Mouse (Mus musculus) hindbrain, postnatal 0 days (tissue): ENCODE results near the gene Spg7. TPM values are rescaled to one million over a fixed set of nuclear protein-coding genes. Genes with fewer than 3 reads are reported as not detected.

ENCODE experiments used
- ATAC-seq: fragments of 200-750 bp; cut with Nextera tagmentation; 2 replicates; pipeline ENCODE4 v1.8.0; 2017; ENCODE audit warnings: mild to moderate bottlenecking, moderate TSS enrichment, moderate library complexity
- DNase-seq: peaks from one replicate; pipeline ENCODE4 v3.0.0-alpha.2; 2015; ENCODE audit warnings: low spot score
- H3K27ac ChIP-seq: fragments of 300-500 bp; sonication (generic); 2 replicates; pipeline ENCODE4 v1.5.1; 2014; ENCODE audit warnings: mild to moderate bottlenecking
- H3K27me3 ChIP-seq: fragments of 300-500 bp; sonication (generic); 2 replicates; pipeline ENCODE4 v1.6.1; 2014; ENCODE audit warnings: low read length, mixed read lengths; ENCODE audit not compliant: insufficient read depth
- H3K36me3 ChIP-seq: fragments of 300-500 bp; sonication (generic); 2 replicates; pipeline ENCODE4 v1.6.1; 2014; ENCODE audit warnings: low read length, mixed read lengths; ENCODE audit not compliant: insufficient read depth
- H3K4me1 ChIP-seq: fragments of 300-500 bp; sonication (generic); 2 replicates; pipeline ENCODE4 v1.6.1; 2014; ENCODE audit warnings: antibody characterized with exemption, low read length, mixed read lengths; ENCODE audit not compliant: insufficient read depth
- H3K4me2 ChIP-seq: fragments of 300-500 bp; sonication (generic); 2 replicates; pipeline ENCODE4 v1.6.1; 2014; ENCODE audit warnings: low read depth, mild to moderate bottlenecking, low read length, moderate library complexity, mixed read lengths
- H3K4me3 ChIP-seq: fragments of 300-500 bp; sonication (generic); 2 replicates; pipeline ENCODE4 v1.5.1; 2014; ENCODE audit warnings: low read length
- H3K9ac ChIP-seq: fragments of 300-500 bp; sonication (generic); replicated peaks from 2 replicates; pipeline ENCODE4 v1.6.1; 2014; ENCODE audit warnings: mild to moderate bottlenecking, low read length, moderate library complexity, mixed read lengths
- H3K9me3 ChIP-seq: fragments of 300-500 bp; sonication (generic); 2 replicates; pipeline ENCODE4 v1.6.1; 2016; ENCODE audit warnings: low read length, mixed read lengths
- CTCF ChIP-seq: IDR thresholded peaks from 2 replicates; pipeline ENCODE4 v1.5.1; 2016; ENCODE audit warnings: antibody characterized with exemption, control low read depth, low read depth
- WGBS: fragments of 180-500 bp; shearing (Covaris S2); extraction: QIAGEN DNeasy Blood & Tissue Kit; methylation state at CpG from one replicate; pipeline ENCODE4 v1.1.7; 2014; 5-methylcytosine and 5-hydroxymethylcytosine counted together
- polyA plus RNA-seq: library from polyadenylated mRNA; unstranded; fragments of >200 nt; fragmentation: Nextera tagmentation; extraction: Ambion mirVana; gene quantifications from 2 replicates; pipeline ENCODE4 v1.2.1, GENCODE M21; 2015
- total RNA-seq: library from RNA; depleted of rRNA; stranded (reverse); fragments of >200 nt; gene quantifications from 2 replicates; pipeline ENCODE4 v1.2.3, GENCODE M21; 2014

Gene Spg7
- total and polyA plus RNA-seq, 2 experiments from 2014 or later, result 45.1 to 51.6 TPM

DNA sequence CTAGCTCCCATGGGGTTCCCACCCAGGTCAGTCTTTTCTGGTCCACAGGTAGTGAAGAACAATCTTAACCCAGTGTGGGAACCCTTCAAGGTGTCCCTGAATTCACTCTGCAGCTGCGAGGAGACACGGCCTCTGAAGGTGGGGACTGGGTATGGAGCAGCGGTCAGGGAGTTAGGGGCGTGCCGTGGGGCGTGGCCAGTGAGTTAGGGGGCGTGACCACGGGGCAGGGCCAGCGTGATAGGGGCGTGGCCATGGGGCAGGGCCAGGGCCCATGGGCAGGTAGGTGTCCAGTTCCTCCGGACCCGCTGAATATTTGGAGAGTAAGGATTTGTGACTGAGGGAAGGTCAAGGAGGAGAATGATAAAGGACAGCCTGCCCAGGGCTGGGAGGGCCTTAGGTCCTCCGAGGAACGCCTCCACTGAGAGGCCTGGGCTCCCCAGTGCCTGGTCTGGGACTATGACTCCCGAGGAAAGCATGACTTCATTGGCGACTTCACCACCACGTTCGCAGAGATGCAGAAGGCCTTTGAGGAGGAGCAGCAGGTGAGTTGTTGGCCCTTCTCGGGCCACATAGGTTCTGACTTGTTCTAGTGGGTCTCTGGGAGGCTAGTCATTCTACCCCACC is 63.6 kb downstream of the Spg7 start:
- no peaks in the 10 kb centered on the region; the same call in 1 of the 2 replicates for H3K27me3 ChIP-seq
- TF ChIP-seq CTCF, result no peak
- H3K4me1 ChIP-seq, result no peaks in the 10 kb centered on the region
- H3K9ac ChIP-seq, result no peak overlapping the region
- DNase-seq (no peak), ATAC-seq (no peak)
- H3K4me2 ChIP-seq, result no peak overlapping the region
- no peak overlapping the region for H3K27ac ChIP-seq
- WGBS, result 9% methylated on average over 19 of the region's 19 CpGs
- H3K4me3 ChIP-seq, result no peak overlapping the region
- no peaks in the 10 kb centered on the region for H3K9me3 ChIP-seq
- no peaks in the 10 kb centered on the region for H3K36me3 ChIP-seq

- WGBS, result 74% methylated on average over 9 of the region's 9 CpGs
Measured at GRCm38 (mm10) chr8:123131041-123131440, 68.3 kb downstream of the Spg7 start.

GRCm38 (mm10) chr8:123132953-123133352 is 70.2 kb downstream of the Spg7 start:
- 97% methylated on average over 2 of the region's 2 CpGs for WGBS
- Histone ChIP-seq H3K4me1 (peaks cover 21% of the 10 kb centered on the region; the same call in 1 of the 2 replicates), H3K4me3 (no peak overlapping the region), H3K9ac (no peak overlapping the region), H3K9me3 (no peaks in the 10 kb centered on the region), H3K36me3 (no peaks in the 10 kb centered on the region), H3K27ac (no peak overlapping the region), H3K4me2 (no peak overlapping the region), H3K27me3 (no peaks in the 10 kb centered on the region)
- DNase-seq (no peak), ATAC-seq (no peak)
- peak; percentile 24 for TF ChIP-seq CTCF

More at GRCm38 (mm10) chr8:123131041-123131440, 68.3 kb downstream of the Spg7 start:
- Histone ChIP-seq H3K27me3 (no peaks in the 10 kb centered on the region; the same call in 1 of the 2 replicates), H3K4me2 (no peak overlapping the region), H3K9me3 (no peaks in the 10 kb centered on the region), H3K4me1 (peaks cover 16% of the 10 kb centered on the region; the same call in 1 of the 2 replicates), H3K4me3 (no peak overlapping the region), H3K36me3 (no peaks in the 10 kb centered on the region), H3K9ac (no peak overlapping the region), H3K27ac (no peak overlapping the region)
- no peak for TF ChIP-seq CTCF
- no peak for ATAC-seq
- DNase-seq, result no peak

- no peak for TF ChIP-seq CTCF
- DNase-seq, result no peak
- H3K4me1 ChIP-seq, result peaks cover 23% of the 10 kb centered on the region; the same call in 1 of the 2 replicates
- H3K9me3 ChIP-seq, result no peaks in the 10 kb centered on the region
- no peak for ATAC-seq
- H3K9ac ChIP-seq, result no peak overlapping the region
- no peaks in the 10 kb centered on the region for H3K27me3 ChIP-seq
- no peak overlapping the region for H3K4me3 ChIP-seq
- WGBS, result 74% methylated on average over 11 of the region's 11 CpGs
- H3K4me2 ChIP-seq, result no peak overlapping the region
- H3K27ac ChIP-seq, result peak overlapping the region; percentile 68; the same call in 1 of the 2 replicates
- H3K36me3 ChIP-seq, result no peaks in the 10 kb centered on the region
Measured at GRCm38 (mm10) chr8:123134149-123134713, 71.5 kb downstream of the Spg7 start.

DNA sequence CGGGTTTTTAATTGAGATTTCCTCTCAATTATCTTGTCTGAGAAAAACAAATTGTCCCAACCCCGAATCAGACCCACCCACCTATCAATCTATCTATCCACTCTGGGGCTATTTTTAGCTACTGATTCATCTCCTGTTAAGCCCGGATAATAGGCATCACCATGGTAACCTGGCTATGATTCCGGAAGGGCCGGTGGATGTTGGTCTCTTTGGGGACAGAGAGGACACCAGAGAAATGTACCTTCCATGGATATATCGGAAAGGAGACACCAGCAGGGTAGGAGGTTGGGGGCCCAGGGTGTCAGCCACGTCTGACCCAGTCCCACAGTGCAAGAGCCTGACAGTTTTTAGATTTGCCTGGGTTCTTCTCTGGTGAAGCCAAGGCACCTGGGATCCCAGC is 72.7 kb downstream of the Spg7 start:
- 6% methylated on average over 7 of the region's 7 CpGs for WGBS
- no peak for TF ChIP-seq CTCF
- 0 out of 2 replicates have a peak overlapping the region, but pooled peaks have one; percentile 2 for H3K9ac ChIP-seq
- no peak overlapping the region for H3K4me3 ChIP-seq
- DNase-seq (peak; percentile 80), ATAC-seq (peak; percentile 70)
- no peaks in the 10 kb centered on the region for H3K9me3 ChIP-seq
- no peaks in the 10 kb centered on the region for H3K36me3 ChIP-seq
- H3K27me3 ChIP-seq, result no peaks in the 10 kb centered on the region
- peak overlapping the region; percentile 68 for H3K27ac ChIP-seq
- H3K4me2 ChIP-seq, result peak overlapping the region; percentile 8; the same call in 1 of the 2 replicates
- H3K4me1 ChIP-seq, result peaks cover 23% of the 10 kb centered on the region; the same call in 1 of the 2 replicates

DNA sequence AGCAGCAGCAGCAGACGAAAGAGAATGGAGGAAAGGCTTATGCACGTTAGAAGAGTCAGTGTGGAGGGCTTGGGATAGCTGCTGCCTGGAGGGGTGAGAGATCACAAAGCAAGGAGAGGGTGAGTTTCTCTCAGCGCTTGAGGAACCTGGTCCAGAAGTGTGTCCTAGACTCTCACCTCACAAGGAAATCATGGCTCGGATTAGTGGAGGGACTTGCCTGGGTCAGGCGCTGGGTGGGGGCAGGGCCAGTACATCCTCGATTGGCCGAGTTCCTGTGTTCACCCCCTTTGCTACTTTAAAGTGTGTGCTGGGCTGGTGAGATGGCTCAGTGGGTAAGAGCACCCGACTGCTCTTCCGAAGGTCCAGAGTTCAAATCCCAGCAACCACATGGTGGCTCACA is 73.1 kb downstream of the Spg7 start:
- Histone ChIP-seq H3K27ac (peak overlapping the region; percentile 68), H3K4me2 (peak overlapping the region; percentile 8; the same call in 1 of the 2 replicates), H3K36me3 (no peaks in the 10 kb centered on the region), H3K4me1 (peaks cover 23% of the 10 kb centered on the region; the same call in 1 of the 2 replicates), H3K9me3 (no peaks in the 10 kb centered on the region), H3K9ac (0 out of 2 replicates have a peak overlapping the region, but pooled peaks have one; percentile 2), H3K27me3 (no peaks in the 10 kb centered on the region), H3K4me3 (no peak overlapping the region)
- 0 out of 2 replicates have a peak, but pooled peaks have one; percentile 10 for ATAC-seq
- DNase-seq, result no peak
- 42% methylated on average over 9 of the region's 9 CpGs for WGBS
- no peak for TF ChIP-seq CTCF
